Mouse (Mus musculus): ENCODE data around the gene Scimp. TPM values are rescaled to one million over a fixed set of nuclear protein-coding genes. Genes with fewer than 3 reads are reported as not detected.

The Scimp gene
- total RNA-seq (2021) = 0.79 and 0.90 TPM in 2 replicates
- long read RNA-seq, partial matches to known transcripts = 0 of 3 reads
- long read RNA-seq, other reads (novel, unspliced or antisense) = 2 of 3 reads

DNA sequence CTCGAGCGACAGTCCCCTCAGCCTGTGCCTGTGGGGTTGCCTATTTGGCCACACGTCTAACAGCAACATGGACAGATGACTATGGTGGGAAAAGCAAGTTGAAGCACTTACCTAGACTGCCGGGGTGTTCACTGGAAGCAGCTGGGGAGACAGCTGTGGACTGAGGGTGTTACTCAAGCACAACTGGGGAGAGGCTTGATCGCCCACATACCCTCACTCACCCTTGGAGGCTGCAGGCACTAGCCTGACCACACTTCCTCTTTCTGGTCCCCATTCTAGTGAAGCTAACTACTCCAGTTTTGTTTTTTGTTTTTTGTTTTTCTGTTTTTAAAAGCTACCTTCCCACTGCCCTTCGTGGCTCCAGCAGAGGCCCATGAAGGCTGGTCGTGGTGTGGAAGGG is at the start of gene Scimp:
Gene Scimp, minus strand, starts transcription at position 222 of the 400 bp plus-strand sequence.
- no peak for DNase-seq

DNA sequence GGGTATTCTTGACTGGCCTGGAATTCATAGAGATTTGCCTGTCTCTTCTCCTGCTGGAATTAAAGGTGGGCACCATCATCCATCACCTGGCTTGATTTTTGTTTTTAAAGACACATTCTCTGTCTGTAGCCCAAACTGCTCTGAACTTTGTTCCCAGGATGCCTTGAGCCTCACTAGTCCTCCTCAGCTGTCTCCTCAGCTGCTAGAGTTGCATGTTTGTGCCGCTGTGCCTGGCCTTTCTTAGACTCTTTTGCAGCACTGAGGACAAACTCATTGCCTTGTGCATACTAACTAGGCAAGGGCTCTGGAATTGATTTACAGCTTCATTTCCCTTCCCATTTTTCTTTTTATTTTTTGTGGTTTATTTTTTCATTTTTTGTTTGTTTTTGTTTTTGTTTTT is 48.0 kb upstream of the Scimp start:
- DNase-seq = no peak

DNA sequence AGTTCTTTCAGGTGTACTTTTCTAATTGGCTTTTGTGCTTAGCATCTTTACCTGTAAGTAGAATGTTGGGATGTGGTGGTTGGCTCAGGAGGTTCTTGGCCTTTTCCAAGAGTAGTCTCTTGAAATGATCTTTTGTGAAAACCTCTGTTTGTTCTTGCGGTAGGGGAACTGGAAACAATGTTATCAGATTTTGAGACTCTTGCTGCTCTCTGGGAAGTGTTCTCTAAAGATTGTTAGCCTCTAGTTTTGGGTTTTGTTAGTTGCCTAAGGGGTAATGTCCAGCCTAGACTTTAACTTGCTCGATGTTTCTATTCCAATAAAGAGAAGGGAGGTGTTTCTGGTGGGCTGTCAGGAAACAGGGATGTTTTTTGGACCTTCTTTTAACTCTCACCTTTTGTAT is 33.6 kb upstream of the Scimp start:
- DNase-seq = no peak

- no peak for DNase-seq
These were observed 33.1 kb upstream of the Scimp start for GRCm38 (mm10) chr11:70845457-70845978.

DNA sequence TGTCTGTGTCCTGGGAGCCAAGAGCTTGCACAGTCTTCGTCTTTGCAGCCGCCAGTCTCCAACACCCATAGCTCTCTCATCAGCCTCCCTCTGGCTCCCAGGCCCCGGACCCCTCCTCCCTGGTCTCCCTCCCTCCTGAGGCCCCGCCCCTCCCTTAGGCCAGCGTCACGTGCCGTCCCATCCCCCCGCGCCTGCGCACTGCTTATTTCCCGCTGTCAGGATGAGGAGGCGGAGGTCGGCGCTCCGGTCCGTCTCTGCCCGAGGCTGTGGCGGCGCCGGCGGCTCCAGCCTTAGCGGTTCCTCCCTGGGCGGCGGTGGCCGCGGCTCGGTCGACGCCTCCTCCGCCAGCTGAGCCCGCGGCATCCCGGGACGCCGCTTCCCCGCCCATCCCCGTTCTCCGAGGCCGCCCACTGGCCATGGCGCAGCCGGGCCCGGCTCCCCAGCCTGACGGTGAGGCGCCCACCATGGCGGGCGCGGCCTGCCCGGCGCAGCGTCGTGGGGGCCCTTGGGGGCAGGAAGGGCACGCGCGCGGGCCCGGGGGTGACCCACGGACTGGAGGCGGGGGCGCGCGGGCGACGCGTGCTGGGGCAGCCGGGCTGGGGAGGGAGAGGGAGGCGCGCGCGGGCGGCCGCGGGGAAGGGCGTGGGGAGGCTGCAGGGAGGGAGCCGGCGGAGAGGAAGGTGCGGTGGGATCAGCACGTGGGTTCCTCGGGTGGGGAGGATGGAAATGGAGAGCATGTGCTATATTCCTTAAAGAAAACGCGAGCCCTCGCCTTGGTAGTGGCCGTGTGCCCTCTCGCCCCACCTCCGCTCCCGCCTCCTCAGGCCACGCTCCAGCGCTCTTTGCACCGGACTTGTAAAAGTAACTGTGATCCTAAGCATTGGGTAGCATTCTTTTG is 32.4 kb upstream of the Scimp start, which contains the start of gene Rabep1:
Gene Rabep1, plus strand, starts transcription at position 220 of the 898 bp plus-strand sequence.
- peak; percentile 99 for DNase-seq

GRCm38 (mm10) chr11:70843701-70844551 is 31.5 kb upstream of the Scimp start:
- DNase-seq = no peak

DNA sequence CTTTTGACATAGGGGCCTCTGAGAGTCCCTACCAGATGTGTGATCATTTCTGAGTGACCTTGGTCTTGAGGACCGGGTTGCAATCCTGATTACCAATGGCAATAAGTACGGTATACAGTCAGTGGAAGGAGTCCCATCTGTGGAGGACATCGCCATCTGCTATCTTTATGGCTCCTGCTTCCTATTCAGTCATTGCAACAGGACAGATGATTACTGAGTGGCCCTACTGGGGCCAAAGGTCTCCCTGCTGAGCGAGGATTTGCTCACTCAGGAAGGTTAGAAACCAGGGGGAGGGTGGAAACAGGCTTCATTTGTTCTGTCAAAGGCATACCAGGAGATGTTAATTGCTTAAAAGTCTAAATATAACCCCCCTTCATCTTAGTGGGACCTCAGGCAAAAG is 30.6 kb upstream of the Scimp start:
- DNase-seq = no peak

DNA sequence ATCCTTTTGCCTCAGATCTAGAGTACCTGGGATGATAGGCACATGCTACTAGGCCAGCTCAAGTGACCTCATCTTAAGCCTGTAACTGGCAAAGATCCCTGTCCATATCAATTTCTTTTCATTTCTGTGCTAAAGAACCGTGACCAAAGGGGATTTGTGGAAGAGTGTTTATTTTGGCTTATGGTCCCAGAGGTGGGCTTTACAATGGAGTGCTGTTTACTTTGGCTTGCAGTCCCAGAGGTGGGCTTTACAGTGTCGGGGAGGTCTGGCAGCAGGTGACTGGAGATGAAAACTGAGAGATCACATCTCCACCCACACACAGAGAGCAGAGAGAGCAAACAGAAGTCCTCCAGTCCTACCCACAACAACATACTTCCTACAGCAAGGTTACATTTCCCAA is 26.2 kb upstream of the Scimp start:
- DNase-seq = no peak

- no peak for DNase-seq
These were observed 24.6 kb upstream of the Scimp start for GRCm38 (mm10) chr11:70837031-70837430.

DNA sequence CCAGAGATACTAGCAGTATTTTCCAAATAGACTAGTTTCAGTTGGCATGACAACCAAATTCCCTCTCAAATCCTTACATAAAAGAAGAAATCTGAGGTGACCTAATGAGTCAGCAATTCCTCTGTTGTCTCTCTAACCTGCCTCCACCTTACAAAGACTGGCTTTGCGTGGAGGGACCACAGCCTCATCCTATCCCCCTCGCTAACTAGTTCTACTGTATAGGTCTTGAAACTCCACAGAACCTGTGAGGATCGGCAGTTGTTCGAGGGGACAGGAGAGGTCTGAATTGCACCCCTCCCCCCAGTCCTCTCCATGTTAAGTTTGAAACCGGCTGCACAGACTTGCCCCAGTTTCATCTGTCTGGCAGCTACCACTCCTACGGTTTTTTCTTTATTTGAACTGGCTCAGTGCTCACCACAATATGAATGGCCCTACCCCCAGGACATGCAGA is 23.0 kb upstream of the Scimp start:
- no peak for DNase-seq

- no peak for DNase-seq
These were observed 21.4 kb upstream of the Scimp start for GRCm38 (mm10) chr11:70833831-70834230.

GRCm38 (mm10) chr11:70833408-70833807 is 21.0 kb upstream of the Scimp start:
- no peak for DNase-seq

DNA sequence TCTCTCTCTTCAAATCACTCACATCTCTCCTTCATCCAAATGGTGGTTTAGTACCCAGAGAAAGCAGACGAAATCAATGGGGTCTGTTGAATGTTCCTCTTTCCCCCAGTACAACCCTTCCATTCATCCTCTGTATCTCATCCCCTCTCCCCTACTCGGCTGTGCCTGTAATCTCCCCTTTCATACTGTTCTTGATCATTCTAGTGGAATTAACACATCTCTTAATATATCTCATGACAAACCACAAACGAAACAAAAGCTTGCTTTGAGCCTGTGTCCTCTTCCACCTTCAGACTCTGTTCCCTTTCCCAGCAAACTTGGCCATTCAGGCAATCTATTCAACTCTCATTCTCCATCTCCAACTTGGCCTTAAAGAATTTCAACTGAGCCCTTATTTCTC is 18.8 kb upstream of the Scimp start:
- no peak for DNase-seq

- DNase-seq = no peak
These were observed 16.7 kb upstream of the Scimp start for GRCm38 (mm10) chr11:70828975-70829615.

GRCm38 (mm10) chr11:70826207-70826606 is 13.8 kb upstream of the Scimp start:
- no peak for DNase-seq

DNA sequence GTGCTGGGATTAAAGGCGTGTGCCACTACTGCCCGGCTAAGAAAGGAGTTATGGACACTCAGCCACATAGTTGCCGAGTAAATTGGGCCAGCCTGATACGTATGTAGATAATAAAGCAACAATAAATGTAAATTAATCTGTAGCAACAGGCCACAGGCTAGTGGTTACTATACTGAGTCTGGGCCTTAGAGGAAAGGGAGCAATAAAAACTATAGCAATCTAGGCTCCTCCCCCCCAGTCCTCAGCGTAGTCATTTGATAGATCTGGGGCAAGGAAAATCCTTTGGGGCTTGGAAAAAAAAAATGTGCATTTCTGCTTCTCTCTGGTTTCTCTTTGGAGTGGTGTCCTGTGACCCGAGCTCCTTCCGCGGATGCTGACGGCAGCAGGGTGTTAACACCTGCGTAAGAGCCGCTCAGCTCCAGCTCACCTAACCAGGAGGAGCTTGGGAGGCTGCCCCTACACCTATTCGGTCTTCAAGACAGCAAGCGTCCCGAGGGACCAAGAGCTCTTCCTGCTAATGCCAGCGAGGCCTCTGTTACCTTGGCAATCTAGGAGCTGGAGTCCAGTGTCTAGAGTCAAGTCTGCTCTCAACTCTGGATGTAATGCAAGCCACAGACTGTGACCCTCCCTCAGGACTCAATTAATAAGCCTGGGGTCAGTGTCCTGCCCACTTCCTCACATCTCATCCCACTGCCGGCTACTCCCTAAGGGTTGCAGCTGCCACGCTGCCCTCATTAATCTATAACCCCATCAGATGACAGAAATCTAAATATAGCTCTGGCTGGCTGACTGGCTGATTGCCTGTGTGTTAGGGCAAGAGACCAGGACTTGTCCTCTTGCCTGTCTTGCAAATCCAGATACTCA is 9.6 kb upstream of the Scimp start:
- DNase-seq = peak; percentile 56

DNA sequence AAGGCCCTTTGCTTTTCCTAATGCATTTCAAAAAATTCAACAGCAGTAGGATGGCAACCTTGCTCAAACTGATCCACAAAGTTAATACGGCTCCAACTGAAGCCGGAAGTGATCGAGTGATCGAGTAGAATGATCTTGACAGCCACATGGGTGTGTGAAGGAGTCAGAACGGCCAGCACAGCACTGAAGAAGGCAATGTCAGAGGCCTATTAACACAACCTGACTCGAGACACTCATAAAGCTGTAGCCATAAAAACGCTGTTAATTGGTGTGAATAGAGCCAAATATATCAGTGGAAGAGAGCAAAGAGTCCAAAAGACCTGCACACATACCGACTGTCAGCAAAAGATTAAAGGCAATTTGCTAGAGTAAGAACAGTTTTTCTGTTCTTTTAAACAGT is 7.7 kb upstream of the Scimp start:
- no peak for DNase-seq

DNA sequence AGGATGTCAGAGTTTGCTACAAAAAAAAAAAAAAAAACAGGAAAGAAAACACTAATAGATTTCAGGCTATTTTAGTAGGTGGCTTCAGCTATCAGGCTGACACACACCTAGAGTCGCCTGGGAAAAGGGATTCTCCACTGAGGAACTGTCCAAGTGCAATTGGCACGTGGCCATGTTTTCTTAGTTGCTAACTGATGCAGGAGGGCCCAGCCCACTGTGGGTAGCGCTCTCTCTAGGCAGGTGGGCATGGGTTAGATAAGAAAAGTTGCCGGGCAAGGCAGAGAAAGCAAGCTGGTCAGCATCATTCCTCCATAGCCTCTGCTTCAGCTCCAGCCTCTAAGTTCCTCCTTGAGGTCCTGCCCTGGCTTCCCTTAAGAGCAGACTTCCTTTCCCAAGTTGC is 4.4 kb upstream of the Scimp start:
- DNase-seq = no peak

DNA sequence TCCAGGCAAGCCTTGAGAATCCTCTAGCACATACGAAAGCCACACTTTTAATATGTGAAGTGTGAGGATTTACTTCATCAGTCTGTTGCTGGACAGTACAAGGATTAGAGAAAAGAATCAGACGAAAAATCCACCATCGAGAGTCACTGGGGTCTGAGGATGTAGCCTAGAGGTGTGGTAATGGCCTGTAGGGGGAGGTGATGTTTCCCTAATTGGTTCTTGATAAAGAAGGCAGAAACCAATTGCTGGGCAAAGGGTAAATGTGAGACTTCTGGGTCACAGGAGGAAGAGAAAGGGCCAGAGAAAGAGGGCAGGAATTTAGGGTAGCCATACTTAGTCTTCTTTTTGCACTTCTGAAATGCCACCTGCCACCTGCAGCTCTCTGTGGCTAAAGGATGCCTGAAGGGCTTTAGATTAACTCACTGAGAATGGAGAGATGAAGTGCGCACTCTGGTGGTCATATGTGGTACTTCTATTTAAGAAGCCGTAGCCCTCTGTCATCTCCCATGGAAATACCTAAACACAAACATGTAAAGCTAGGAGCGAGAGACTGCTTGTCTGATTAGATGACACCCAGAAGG is 3.2 kb upstream of the Scimp start:
- peak; percentile 29 for DNase-seq

GRCm38 (mm10) chr11:70815071-70815470 is 2.7 kb upstream of the Scimp start:
- DNase-seq = no peak
